ENCODE assay signal across 11 mouse cellular contexts in the genomic region with DNA sequence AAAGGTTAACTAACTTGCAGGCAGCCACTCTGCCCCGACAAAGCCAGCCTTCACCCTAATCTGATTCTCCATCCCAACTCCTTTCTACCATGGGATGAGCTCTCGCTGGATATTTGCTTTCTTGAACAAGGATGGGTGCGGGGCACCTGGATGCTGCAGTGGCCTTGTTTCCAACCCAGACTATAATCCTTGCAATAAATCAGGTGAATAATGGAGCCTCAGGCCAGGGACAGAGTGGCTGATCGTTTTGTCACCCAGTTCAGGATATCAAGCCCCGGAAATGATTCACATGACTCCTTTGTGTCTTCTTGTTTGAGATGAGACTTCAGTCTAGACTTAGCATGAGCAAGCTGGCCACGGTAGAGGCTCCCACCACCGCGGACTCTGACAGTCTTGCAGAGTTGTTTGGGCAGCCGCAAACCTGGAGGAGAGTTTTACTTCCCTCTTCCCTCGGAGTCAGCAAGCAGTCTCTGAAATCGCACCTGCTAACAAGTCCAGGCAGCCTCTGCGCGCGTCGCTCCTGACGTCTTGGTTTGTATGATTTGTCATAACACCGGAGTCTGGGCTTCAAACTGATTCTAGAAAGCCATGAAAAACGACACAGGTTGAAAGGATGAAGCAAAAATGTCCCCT. TPM values are rescaled to one million over a fixed set of nuclear protein-coding genes. Genes with fewer than 3 reads are reported as not detected.
DNase-seq lines count a peak whose midpoint lies in the region; ATAC-seq lines count a peak whose summit lies in the region.
"Had no signal": no experiment of that assay in that cellular context is flagged by ENCODE, and none has a peak within 500 bp of the region (broad histone marks: within the 10 kb centered on the region; RNA-seq: fewer than 3 reads in every experiment).

No protein-coding gene starts in this region.

- peak; percentile 49 for ATAC-seq in CD4-positive, CD25-positive, alpha-beta regulatory T cell, adult 4 months
- peak; percentile 81 for ATAC-seq in megakaryocyte progenitor cell, adult 5-6 weeks (replicated peaks; ENCODE audit: poor library complexity)
- ATAC-seq: hindbrain, embryonic 16.5 days; liver, embryonic 12.5 days had no signal

- peak; percentile 24 to 34 for DNase-seq in spleen, adult 18-20 months
- no peak for DNase-seq in spleen, adult 12 weeks (ENCODE audit: low spot score)
- peak; percentile 41 for DNase-seq in adrenal gland, postnatal 10 days
- DNase-seq in retina, embryonic 14.5 days (ENCODE audit: low spot score), result no peak
- no peak for DNase-seq in yolk sac, embryonic 10.5 days (ENCODE audit: low spot score)
- no peak for DNase-seq in right cerebral cortex, postnatal 14 days
- DNase-seq: kidney, postnatal 10 days had no signal

RNA-seq across cellular contexts. Expression of a gene that starts 31.8 kb away (rescaled TPM):
- 10 to 100 TPM; 82.6 to 83.2 TPM for polyA plus RNA-seq in CD4-positive, CD25-positive, alpha-beta regulatory T cell, adult 4 months (2017; shearing (Covaris generic))
- total RNA-seq in adrenal gland, postnatal 10 days (2021), result 100 to 1,000 TPM; 528 to 532 TPM
- 31.2 and 54.0 TPM in 2 replicates for total RNA-seq in megakaryocyte progenitor cell, adult 5-6 weeks (2015)
- 36.9 and 71.1 TPM in 2 replicates for total RNA-seq in megakaryocyte progenitor cell, adult 5-6 weeks (2017)

RNA-seq across cellular contexts. Expression of a gene that starts 36.9 kb away (rescaled TPM):
- 10 to 100 TPM in 1 of 2 experiments, 1 to 10 TPM in 1; 9.6 to 10.1 TPM for polyA plus RNA-seq in CD4-positive, CD25-positive, alpha-beta regulatory T cell, adult 4 months (2017; shearing (Covaris generic))
- total RNA-seq in adrenal gland, postnatal 10 days (2021), result 1 to 10 TPM; 5.9 to 7.8 TPM
- total RNA-seq in megakaryocyte progenitor cell, adult 5-6 weeks (2015), result 8.9 and 11.7 TPM in 2 replicates
- total RNA-seq in megakaryocyte progenitor cell, adult 5-6 weeks (2017), result 9.2 and 10.6 TPM in 2 replicates

Comparison
In these comparisons a context has a peak if more than half of its experiments do, and no peak if none do; other contexts are left out.
1. DNase-seq: peak in spleen, adult 18-20 months (2 of 2) and adrenal gland, postnatal 10 days (single experiment); none in spleen, adult 12 weeks (single experiment), retina, embryonic 14.5 days (single experiment), yolk sac, embryonic 10.5 days (single experiment) and right cerebral cortex, postnatal 14 days (single experiment).
2. RNA of a gene that starts 31.8 kb away (total RNA-seq): 528 to 532 TPM in adrenal gland, postnatal 10 days; 31.2 to 71.1 TPM in megakaryocyte progenitor cell, adult 5-6 weeks; every median in the first group is over 4 times any median in the second.